ENCODE assay signal across 12 mouse cellular contexts in genomic region chr6:127925915-127926314, GRCm38 (mm10). TPM values are rescaled to one million over a fixed set of nuclear protein-coding genes. Genes with fewer than 3 reads are reported as not detected.
A peak's percentile ranks its signal among the peaks of the same experiment; 100 is the strongest.
DNase-seq lines count a peak whose midpoint lies in the region; ATAC-seq lines count a peak whose summit lies in the region.
"Had no signal": no experiment of that assay in that cellular context is flagged by ENCODE, and none has a peak within 500 bp of the region (broad histone marks: within the 10 kb centered on the region; RNA-seq: fewer than 3 reads in every experiment).

No protein-coding gene starts in this region.

- H3K9me3 ChIP-seq in midbrain, embryonic 13.5 days: no peaks in the 10 kb centered on the region
- H3K9me3 ChIP-seq in midbrain, embryonic 14.5 days (ENCODE audit: control insufficient read depth, low read length): no peaks in the 10 kb centered on the region
- H3K9me3 ChIP-seq in hindbrain, embryonic 12.5 days (replicated peaks): no peaks in the 10 kb centered on the region

- H3K27me3 ChIP-seq in midbrain, embryonic 13.5 days: 0 out of 2 replicates have a peak, but pooled peaks cover 7% of the 10 kb centered on the region
- no peaks in the 10 kb centered on the region for H3K27me3 ChIP-seq in midbrain, embryonic 14.5 days (ENCODE audit: control insufficient read depth, insufficient read depth, low read length)
- H3K27me3 ChIP-seq in hindbrain, embryonic 12.5 days: no peaks in the 10 kb centered on the region; the same call in 1 of the 2 replicates

- H3K36me3 ChIP-seq in midbrain, embryonic 13.5 days: no peaks in the 10 kb centered on the region
- H3K36me3 ChIP-seq in midbrain, embryonic 14.5 days (ENCODE audit: control insufficient read depth, insufficient read depth, low read length): no peaks in the 10 kb centered on the region
- peaks cover 12% of the 10 kb centered on the region; the same call in 1 of the 2 replicates for H3K36me3 ChIP-seq in hindbrain, embryonic 12.5 days

- 0 out of 2 replicates have a peak, but pooled peaks have one; percentile 40 for ATAC-seq in midbrain, embryonic 13.5 days
- no peak for ATAC-seq in midbrain, embryonic 14.5 days (ENCODE audit: low FRiP score, low TSS enrichment)
- peak; percentile 69 for ATAC-seq in hindbrain, embryonic 12.5 days (ENCODE audit: low FRiP score)
- ATAC-seq: inflammation-experienced regulatory T-cells, adult 6 months; liver, postnatal 0 days had no signal

- no peak overlapping the region for H3K4me3 ChIP-seq in midbrain, embryonic 13.5 days (replicated peaks)
- H3K4me3 ChIP-seq in midbrain, embryonic 14.5 days (replicated peaks; ENCODE audit: low read depth, low read length): no peak overlapping the region
- no peak overlapping the region for H3K4me3 ChIP-seq in hindbrain, embryonic 12.5 days

- H3K4me1 ChIP-seq in midbrain, embryonic 13.5 days (replicated peaks): peaks cover 5% of the 10 kb centered on the region; the same call in 1 of the 2 replicates
- no peaks in the 10 kb centered on the region for H3K4me1 ChIP-seq in midbrain, embryonic 14.5 days (ENCODE audit: control insufficient read depth, insufficient read depth, low read length)
- peaks cover 4% of the 10 kb centered on the region; the same call in 1 of the 2 replicates for H3K4me1 ChIP-seq in hindbrain, embryonic 12.5 days

- H3K9ac ChIP-seq in midbrain, embryonic 13.5 days (replicated peaks): no peak overlapping the region
- no peak overlapping the region for H3K9ac ChIP-seq in midbrain, embryonic 14.5 days (replicated peaks; ENCODE audit: low read length)
- H3K9ac ChIP-seq in hindbrain, embryonic 12.5 days: no peak overlapping the region
- H3K9ac ChIP-seq: liver, postnatal 0 days had no signal

- no peak overlapping the region for H3K27ac ChIP-seq in midbrain, embryonic 13.5 days
- no peak overlapping the region for H3K27ac ChIP-seq in midbrain, embryonic 14.5 days (replicated peaks; ENCODE audit: low read depth, low read length)
- H3K27ac ChIP-seq in hindbrain, embryonic 12.5 days: peak overlapping the region; percentile 4

- 65% methylated on average over 9 of the region's 9 CpGs for WGBS in midbrain, embryonic 13.5 days
- WGBS in midbrain, embryonic 14.5 days: 67% methylated on average over 9 of the region's 9 CpGs
- WGBS in hindbrain, embryonic 12.5 days: 51% methylated on average over 9 of the region's 9 CpGs

- no peak overlapping the region for H3K4me2 ChIP-seq in midbrain, embryonic 13.5 days (replicated peaks)
- no peak overlapping the region for H3K4me2 ChIP-seq in midbrain, embryonic 14.5 days (ENCODE audit: low read length)
- H3K4me2 ChIP-seq in hindbrain, embryonic 12.5 days (replicated peaks): no peak overlapping the region

- DNase-seq in midbrain, embryonic 14.5 days: no peak
- peak; percentile 42 to 85 for DNase-seq in left cerebral cortex, adult 8-10 months (ENCODE audit: low spot score in 2 of 2)
- DNase-seq in right cerebral cortex, postnatal 4 days: peak; percentile 44
- no peak for DNase-seq in gastrocnemius, adult 18-20 months (ENCODE audit: low spot score)
- DNase-seq in adrenal gland, postnatal 10 days: no peak
- DNase-seq in embryo, embryonic 9.5 days (ENCODE audit: extremely low spot score): no peak
- DNase-seq: gastrocnemius, postnatal 36 days; liver, postnatal 0 days had no signal

RNA-seq across cellular contexts. Expression of gene Tspan11, which starts 38.5 kb away (rescaled TPM):
- polyA plus RNA-seq in midbrain, embryonic 13.5 days (2015; fragmentation: Nextera tagmentation; extraction: Ambion mirVana): 13.9 and 14.6 TPM in 2 replicates
- polyA plus RNA-seq in midbrain, embryonic 14.5 days (2014; fragmentation: Nextera tagmentation; extraction: Ambion mirVana): 5.0 and 8.4 TPM in 2 replicates
- 19.3 and 22.9 TPM in 2 replicates for polyA plus RNA-seq in hindbrain, embryonic 12.5 days (2016; fragmentation: Nextera tagmentation; extraction: Ambion mirVana)
- 1 to 10 TPM; 3.9 to 5.4 (median 4.6) TPM for total RNA-seq in left cerebral cortex, adult 8-10 months (2022)
- 1 to 10 TPM; 1.3 to 1.6 TPM for total RNA-seq in gastrocnemius, adult 18-20 months (2021)
- total RNA-seq in adrenal gland, postnatal 10 days (2021): 1 to 10 TPM; 4.1 to 5.0 TPM
- total RNA-seq: neutrophil, adult 5-6 weeks had no signal
- polyA plus RNA-seq: inflammation-experienced regulatory T-cells, adult 6 months had no signal

Comparison
In these comparisons a context has a peak if more than half of its experiments do, and no peak if none do; other contexts are left out.
1. DNase-seq: peak in left cerebral cortex, adult 8-10 months (2 of 2) and right cerebral cortex, postnatal 4 days (single experiment); none in midbrain, embryonic 14.5 days (single experiment), gastrocnemius, adult 18-20 months (single experiment), adrenal gland, postnatal 10 days (single experiment) and embryo, embryonic 9.5 days (single experiment).